Mouse (Mus musculus) ES-E14 (cell line): Measurements from ENCODE around the gene F2.

Source experiments
- CHD2 ChIP-seq: IDR thresholded peaks from 2 replicates; pipeline ENCODE4 v1.6.1; 2014; ENCODE audit warnings: mild to moderate bottlenecking, low read depth, low read length, inconsistent platforms
- HCFC1 ChIP-seq: IDR thresholded peaks from 2 replicates; pipeline ENCODE4 v1.6.1; 2012; ENCODE audit warnings: low read length, inconsistent platforms, borderline replicate concordance; ENCODE audit not compliant: insufficient read depth
- MAFK ChIP-seq: IDR thresholded peaks from 2 replicates; pipeline ENCODE4 v1.6.1; 2014; ENCODE audit warnings: mild to moderate bottlenecking, low read depth, low read length, inconsistent platforms; ENCODE audit not compliant: insufficient read depth
- ZC3H11A ChIP-seq: IDR thresholded peaks from 2 replicates; pipeline ENCODE4 v1.6.1; 2012; ENCODE audit warnings: low read depth, mild to moderate bottlenecking, inconsistent platforms, low read length, borderline replicate concordance
- ZNF384 ChIP-seq: IDR thresholded peaks from 2 replicates; pipeline ENCODE4 v1.6.1; 2012; ENCODE audit warnings: low read depth, low read length, inconsistent platforms

DNA sequence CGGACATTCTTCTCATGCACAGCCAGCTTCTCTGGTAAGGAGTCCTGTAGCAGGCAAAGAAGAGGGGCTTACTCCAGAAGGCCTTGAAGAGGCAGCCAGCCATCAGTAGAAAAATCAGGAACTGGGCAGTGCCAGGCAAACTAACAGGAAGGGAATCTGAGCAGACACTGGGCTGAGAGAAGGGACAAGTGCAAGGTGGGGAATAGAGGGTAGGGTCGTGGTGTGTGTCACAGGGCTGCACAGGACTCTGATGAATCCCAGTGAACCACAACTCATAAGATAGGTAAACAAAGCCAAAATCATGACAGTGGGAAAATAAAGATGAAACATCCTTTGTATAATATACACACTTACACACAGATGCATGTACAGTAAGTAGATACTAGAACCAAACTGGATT, 40.2 kb upstream of the F2 start:
- TF ChIP-seq MAFK (no peak), ZNF384 (no peak), CHD2 (no peak), HCFC1 (no peak), ZC3H11A (no peak)
